Mouse (Mus musculus): ENCODE measurements around the gene Dnaic1. TPM values are rescaled to one million over a fixed set of nuclear protein-coding genes. Genes with fewer than 3 reads are reported as not detected.

Gene Dnaic1
- polyA plus RNA-seq, 1 experiment from 2014 or later: 1.4 TPM

- H3K4me1 ChIP-seq: peaks cover 61% of the 10 kb centered on the region
- no peak for DNase-seq (ENCODE audit: low spot score)
- H3K27ac ChIP-seq: peak overlapping the region; percentile 67
- no peaks in the 10 kb centered on the region for H3K36me3 ChIP-seq
- H3K9me3 ChIP-seq: no peaks in the 10 kb centered on the region
- H3K4me3 ChIP-seq: peak overlapping the region; percentile 31; the same call in 1 of the 2 replicates
- 9% methylated on average over 8 of the region's 8 CpGs for WGBS
- H3K27me3 ChIP-seq (ENCODE audit: insufficient read depth, poor library complexity, severe bottlenecking): peaks cover 29% of the 10 kb centered on the region
Measured at GRCm38 (mm10) chr4:41628202-41628927, 58.8 kb downstream of the Dnaic1 start.

- DNase-seq (ENCODE audit: low spot score): no peak
- peaks cover 40% of the 10 kb centered on the region for H3K27me3 ChIP-seq (ENCODE audit: insufficient read depth, poor library complexity, severe bottlenecking)
- 0 out of 2 replicates have a peak overlapping the region, but pooled peaks have one; percentile 52 for H3K27ac ChIP-seq
- 36% methylated on average over 6 of the region's 6 CpGs for WGBS
- peaks cover 61% of the 10 kb centered on the region for H3K4me1 ChIP-seq
- no peak overlapping the region for H3K4me3 ChIP-seq
- H3K36me3 ChIP-seq: no peaks in the 10 kb centered on the region
- H3K9me3 ChIP-seq: no peaks in the 10 kb centered on the region
Measured at GRCm38 (mm10) chr4:41630196-41630595, 60.6 kb downstream of the Dnaic1 start.

GRCm38 (mm10) chr4:41631390-41631789 is 61.8 kb downstream of the Dnaic1 start:
- peak overlapping the region; percentile 63; the same call in 1 of the 2 replicates for H3K27ac ChIP-seq
- WGBS: 2% methylated on average over 11 of the region's 11 CpGs
- H3K27me3 ChIP-seq (ENCODE audit: insufficient read depth, poor library complexity, severe bottlenecking): peaks cover 40% of the 10 kb centered on the region
- no peak for DNase-seq (ENCODE audit: low spot score)
- no peaks in the 10 kb centered on the region for H3K36me3 ChIP-seq
- peaks cover 69% of the 10 kb centered on the region for H3K4me1 ChIP-seq
- H3K9me3 ChIP-seq: no peaks in the 10 kb centered on the region
- H3K4me3 ChIP-seq: peak overlapping the region; percentile 15

GRCm38 (mm10) chr4:41633001-41633400 is 63.4 kb downstream of the Dnaic1 start:
- Histone ChIP-seq H3K36me3 (peaks cover 6% of the 10 kb centered on the region; the same call in 1 of the 2 replicates), H3K4me1 (peaks cover 65% of the 10 kb centered on the region), H3K4me3 (no peak overlapping the region), H3K27me3 (ENCODE audit: insufficient read depth, poor library complexity, severe bottlenecking) (peaks cover 40% of the 10 kb centered on the region), H3K9me3 (no peaks in the 10 kb centered on the region), H3K27ac (no peak overlapping the region)
- DNase-seq (ENCODE audit: low spot score): no peak
- 66% methylated on average over 9 of the region's 9 CpGs for WGBS

GRCm38 (mm10) chr4:41634631-41635030 is 65.1 kb downstream of the Dnaic1 start:
- H3K4me3 ChIP-seq: no peak overlapping the region
- DNase-seq (ENCODE audit: low spot score): no peak
- peaks cover 6% of the 10 kb centered on the region; the same call in 1 of the 2 replicates for H3K36me3 ChIP-seq
- H3K27me3 ChIP-seq (ENCODE audit: insufficient read depth, poor library complexity, severe bottlenecking): peaks cover 40% of the 10 kb centered on the region
- H3K27ac ChIP-seq: no peak overlapping the region
- WGBS: 89% methylated on average over 8 of the region's 8 CpGs
- peaks cover 61% of the 10 kb centered on the region for H3K4me1 ChIP-seq
- H3K9me3 ChIP-seq: no peaks in the 10 kb centered on the region

- Histone ChIP-seq H3K27me3 (ENCODE audit: insufficient read depth, poor library complexity, severe bottlenecking) (peaks cover 38% of the 10 kb centered on the region), H3K36me3 (peaks cover 6% of the 10 kb centered on the region; the same call in 1 of the 2 replicates), H3K9me3 (no peaks in the 10 kb centered on the region), H3K27ac (no peak overlapping the region), H3K4me1 (peaks cover 58% of the 10 kb centered on the region), H3K4me3 (no peak overlapping the region)
- 58% methylated on average over 8 of the region's 8 CpGs for WGBS
- no peak for DNase-seq (ENCODE audit: low spot score)
Measured at GRCm38 (mm10) chr4:41635224-41635623, 65.6 kb downstream of the Dnaic1 start.

- Histone ChIP-seq H3K36me3 (peaks cover 6% of the 10 kb centered on the region; the same call in 1 of the 2 replicates), H3K9me3 (no peaks in the 10 kb centered on the region), H3K4me1 (peaks cover 57% of the 10 kb centered on the region), H3K4me3 (no peak overlapping the region), H3K27ac (peak overlapping the region; percentile 11), H3K27me3 (ENCODE audit: insufficient read depth, poor library complexity, severe bottlenecking) (peaks cover 34% of the 10 kb centered on the region)
- DNase-seq (ENCODE audit: low spot score): no peak
- 48% methylated on average over 2 of the region's 2 CpGs for WGBS
Measured at GRCm38 (mm10) chr4:41635906-41636305, 66.3 kb downstream of the Dnaic1 start.

GRCm38 (mm10) chr4:41636366-41636765 is 66.8 kb downstream of the Dnaic1 start:
- Histone ChIP-seq H3K27me3 (ENCODE audit: insufficient read depth, poor library complexity, severe bottlenecking) (peaks cover 34% of the 10 kb centered on the region), H3K27ac (peak overlapping the region; percentile 11), H3K4me1 (peaks cover 53% of the 10 kb centered on the region), H3K4me3 (no peak overlapping the region), H3K9me3 (no peaks in the 10 kb centered on the region), H3K36me3 (peaks cover 6% of the 10 kb centered on the region; the same call in 1 of the 2 replicates)
- WGBS: 34% methylated on average over 7 of the region's 7 CpGs
- DNase-seq (ENCODE audit: low spot score): no peak

- Histone ChIP-seq H3K27ac (0 out of 2 replicates have a peak overlapping the region, but pooled peaks have one; percentile 11), H3K36me3 (peaks cover 6% of the 10 kb centered on the region; the same call in 1 of the 2 replicates), H3K4me1 (peaks cover 46% of the 10 kb centered on the region), H3K4me3 (no peak overlapping the region), H3K9me3 (no peaks in the 10 kb centered on the region), H3K27me3 (ENCODE audit: insufficient read depth, poor library complexity, severe bottlenecking) (peaks cover 40% of the 10 kb centered on the region)
- no peak for DNase-seq (ENCODE audit: low spot score)
- 70% methylated on average over 10 of the region's 10 CpGs for WGBS
Measured at GRCm38 (mm10) chr4:41636882-41637635, 67.5 kb downstream of the Dnaic1 start.

- peaks cover 40% of the 10 kb centered on the region for H3K27me3 ChIP-seq (ENCODE audit: insufficient read depth, poor library complexity, severe bottlenecking)
- no peak for DNase-seq (ENCODE audit: low spot score)
- H3K36me3 ChIP-seq: peaks cover 6% of the 10 kb centered on the region; the same call in 1 of the 2 replicates
- peak overlapping the region; percentile 76; the same call in 1 of the 2 replicates for H3K4me3 ChIP-seq
- H3K4me1 ChIP-seq: peaks cover 39% of the 10 kb centered on the region
- 87% methylated on average over 10 of the region's 10 CpGs for WGBS
- H3K27ac ChIP-seq: no peak overlapping the region
- no peaks in the 10 kb centered on the region for H3K9me3 ChIP-seq
Measured at GRCm38 (mm10) chr4:41638186-41638731, 68.7 kb downstream of the Dnaic1 start.

GRCm38 (mm10) chr4:41638828-41639213 is 69.2 kb downstream of the Dnaic1 start:
- H3K27me3 ChIP-seq (ENCODE audit: insufficient read depth, poor library complexity, severe bottlenecking): peaks cover 40% of the 10 kb centered on the region

GRCm38 (mm10) chr4:41639214-41639841 is 69.8 kb downstream of the Dnaic1 start:
- Histone ChIP-seq H3K9me3 (no peaks in the 10 kb centered on the region), H3K27me3 (ENCODE audit: insufficient read depth, poor library complexity, severe bottlenecking) (peaks cover 35% of the 10 kb centered on the region), H3K4me1 (peaks cover 39% of the 10 kb centered on the region), H3K27ac (peak overlapping the region; percentile 91), H3K4me3 (peak overlapping the region; percentile 76), H3K36me3 (peaks cover 6% of the 10 kb centered on the region; the same call in 1 of the 2 replicates)
- WGBS: 17% methylated on average over 10 of the region's 10 CpGs
- DNase-seq (ENCODE audit: low spot score): peak; percentile 66

More at GRCm38 (mm10) chr4:41638828-41639213, 69.2 kb downstream of the Dnaic1 start:
- no peaks in the 10 kb centered on the region for H3K9me3 ChIP-seq
- DNase-seq (ENCODE audit: low spot score): peak; percentile 74
- peak overlapping the region; percentile 76; the same call in 1 of the 2 replicates for H3K4me3 ChIP-seq
- H3K4me1 ChIP-seq: peaks cover 39% of the 10 kb centered on the region
- H3K27ac ChIP-seq: no peak overlapping the region; the same call in 1 of the 2 replicates
- 85% methylated on average over 6 of the region's 6 CpGs for WGBS
- peaks cover 6% of the 10 kb centered on the region; the same call in 1 of the 2 replicates for H3K36me3 ChIP-seq
